ENCODE assay signal across 8 mouse cellular contexts in the genomic region with DNA sequence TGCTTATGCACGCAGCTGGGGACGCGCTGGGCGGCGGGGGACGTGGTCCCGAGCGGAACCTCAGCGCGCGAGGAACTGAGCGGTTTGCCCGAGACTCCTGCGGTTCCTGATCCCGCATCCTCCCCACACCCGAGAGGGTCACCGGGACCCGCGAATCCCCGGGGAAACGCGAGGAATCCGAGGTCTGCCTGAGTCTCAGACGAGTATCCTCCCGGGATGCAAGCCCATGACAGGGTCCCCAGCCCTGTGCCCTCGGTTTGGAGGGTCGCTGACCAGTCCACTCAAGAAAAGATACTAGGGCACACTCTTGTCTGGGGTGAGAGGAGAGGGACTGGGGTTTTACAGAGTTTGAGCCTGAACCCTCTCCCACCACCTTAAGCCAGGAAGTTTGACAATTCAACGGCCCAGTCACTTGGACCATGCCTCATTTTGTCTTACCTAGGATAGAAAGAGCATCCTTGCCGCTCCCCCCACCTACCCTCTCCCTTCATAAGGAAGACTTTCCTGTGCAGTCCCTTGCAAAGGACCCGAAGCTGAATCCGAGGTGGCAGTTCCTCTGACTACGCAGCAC. TPM values are rescaled to one million over a fixed set of nuclear protein-coding genes. Genes with fewer than 3 reads are reported as not detected.
A peak's percentile ranks its signal among the peaks of the same experiment; 100 is the strongest.
DNase-seq lines count a peak whose midpoint lies in the region; ATAC-seq and TF ChIP-seq lines count a peak whose summit lies in the region.

No protein-coding gene starts in this region.

- H3K27ac ChIP-seq in kidney, postnatal 0 days: no peak overlapping the region
- H3K27ac ChIP-seq in embryonic facial prominence, embryonic 13.5 days: no peak overlapping the region
- no peak overlapping the region for H3K27ac ChIP-seq in intestine, embryonic 15.5 days

- H3K9me3 ChIP-seq in kidney, postnatal 0 days (replicated peaks; ENCODE audit: low read length): no peaks in the 10 kb centered on the region
- H3K9me3 ChIP-seq in embryonic facial prominence, embryonic 13.5 days: no peaks in the 10 kb centered on the region
- H3K9me3 ChIP-seq in intestine, embryonic 15.5 days: no peaks in the 10 kb centered on the region

- H3K4me2 ChIP-seq in kidney, postnatal 0 days (ENCODE audit: low read length): peak overlapping the region; percentile 89
- H3K4me2 ChIP-seq in embryonic facial prominence, embryonic 13.5 days: peak overlapping the region; percentile 96
- H3K4me2 ChIP-seq in intestine, embryonic 15.5 days (replicated peaks): peak overlapping the region; percentile 98

- TF ChIP-seq CTCF in kidney, postnatal 0 days (IDR thresholded peaks at IDR 0.05; ENCODE audit: low read depth): no peak

- H3K36me3 ChIP-seq in kidney, postnatal 0 days (ENCODE audit: insufficient read depth, low read length): no peaks in the 10 kb centered on the region
- no peaks in the 10 kb centered on the region for H3K36me3 ChIP-seq in embryonic facial prominence, embryonic 13.5 days
- no peaks in the 10 kb centered on the region for H3K36me3 ChIP-seq in intestine, embryonic 15.5 days

- H3K4me1 ChIP-seq in kidney, postnatal 0 days (replicated peaks; ENCODE audit: insufficient read depth, low read length): 0 out of 2 replicates have a peak, but pooled peaks cover 4% of the 10 kb centered on the region
- peaks cover 9% of the 10 kb centered on the region; the same call in 1 of the 2 replicates for H3K4me1 ChIP-seq in embryonic facial prominence, embryonic 13.5 days
- H3K4me1 ChIP-seq in intestine, embryonic 15.5 days (replicated peaks): peaks cover 9% of the 10 kb centered on the region

- DNase-seq in kidney, postnatal 0 days (ENCODE audit: low spot score): no peak
- DNase-seq in kidney, postnatal 4 days: no peak
- peak; percentile 57 for DNase-seq in neural tube, embryonic 10.5 days (ENCODE audit: extremely low spot score, low spot score)
- DNase-seq in layer of hippocampus, adult 9-11 months: no peak
- no peak for DNase-seq in cerebellum, adult 18-20 months
- no peak for DNase-seq in ovary, postnatal 10 days (ENCODE audit: low spot score)

- WGBS in kidney, postnatal 0 days: 5% methylated on average over 32 of the region's 32 CpGs
- WGBS in embryonic facial prominence, embryonic 13.5 days: 6% methylated on average over 32 of the region's 32 CpGs
- WGBS in intestine, embryonic 15.5 days: 4% methylated on average over 32 of the region's 32 CpGs

- peak overlapping the region; percentile 51 for H3K4me3 ChIP-seq in kidney, postnatal 0 days (replicated peaks; ENCODE audit: low read depth, low read length)
- H3K4me3 ChIP-seq in embryonic facial prominence, embryonic 13.5 days: peak overlapping the region; percentile 62
- H3K4me3 ChIP-seq in intestine, embryonic 15.5 days (replicated peaks): peak overlapping the region; percentile 62

- ATAC-seq in kidney, postnatal 0 days (replicated peaks; ENCODE audit: low FRiP score, low read depth): no peak
- ATAC-seq in embryonic facial prominence, embryonic 13.5 days (ENCODE audit: insufficient number of reproducible peaks, insufficient read depth, low FRiP score, low TSS enrichment, low read depth): no peak
- peak; percentile 6; the same call in 1 of the 2 replicates for ATAC-seq in intestine, embryonic 15.5 days

- H3K27me3 ChIP-seq in kidney, postnatal 0 days (ENCODE audit: insufficient read depth, low read length): peaks cover 17% of the 10 kb centered on the region; the same call in 1 of the 2 replicates
- H3K27me3 ChIP-seq in embryonic facial prominence, embryonic 13.5 days: peaks cover 53% of the 10 kb centered on the region
- H3K27me3 ChIP-seq in intestine, embryonic 15.5 days (replicated peaks): peaks cover 39% of the 10 kb centered on the region

- peak overlapping the region; percentile 61 for H3K9ac ChIP-seq in kidney, postnatal 0 days (ENCODE audit: low read depth, low read length)
- H3K9ac ChIP-seq in embryonic facial prominence, embryonic 13.5 days: peak overlapping the region; percentile 80
- peak overlapping the region; percentile 71 for H3K9ac ChIP-seq in intestine, embryonic 15.5 days

RNA-seq across cellular contexts. Expression of gene Bean1, which starts 0.9 kb away (rescaled TPM):
- 2.1 TPM in 2 replicates for polyA plus RNA-seq in kidney, postnatal 0 days (2015; fragmentation: Nextera tagmentation; extraction: Ambion mirVana)
- polyA plus RNA-seq in embryonic facial prominence, embryonic 13.5 days (2015; fragmentation: Nextera tagmentation; extraction: Ambion mirVana): 1.0 and 1.4 TPM in 2 replicates
- 1.00 and 1.3 TPM in 2 replicates for polyA plus RNA-seq in intestine, embryonic 15.5 days (2015; fragmentation: Nextera tagmentation; extraction: Ambion mirVana)
